Mouse (Mus musculus) layer of hippocampus, adult 11-12 months (tissue): ENCODE measurements around the gene Trappc12.

Experiments
- DNase-seq: peaks from one replicate; pipeline ENCODE4 v3.0.0; 2022; ENCODE audit warnings: low spot score

The Trappc12 gene

DNA sequence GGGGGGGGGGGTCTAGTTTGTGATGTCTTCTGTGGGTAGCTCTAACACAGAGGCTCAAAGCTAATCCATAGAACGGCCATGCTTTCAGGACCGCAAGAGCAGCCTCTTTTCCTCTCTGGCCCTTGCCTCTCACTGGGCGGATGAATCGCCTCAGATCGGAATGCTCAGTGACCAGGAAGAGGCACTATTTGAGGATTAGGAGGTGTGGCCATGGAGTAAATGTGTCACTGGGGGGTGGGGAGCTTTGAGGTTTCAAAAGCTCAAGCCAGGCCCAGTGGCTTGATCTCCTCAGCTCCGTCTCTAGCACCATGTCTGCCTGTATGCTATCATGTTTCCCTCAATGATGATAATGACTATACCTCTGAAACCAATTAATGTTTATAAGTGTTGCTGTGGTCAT is 61.3 kb downstream of the Trappc12 start:
- no peak for DNase-seq

GRCm38 (mm10) chr12:28686199-28686879 is 63.9 kb downstream of the Trappc12 start:
- no peak for DNase-seq

DNA sequence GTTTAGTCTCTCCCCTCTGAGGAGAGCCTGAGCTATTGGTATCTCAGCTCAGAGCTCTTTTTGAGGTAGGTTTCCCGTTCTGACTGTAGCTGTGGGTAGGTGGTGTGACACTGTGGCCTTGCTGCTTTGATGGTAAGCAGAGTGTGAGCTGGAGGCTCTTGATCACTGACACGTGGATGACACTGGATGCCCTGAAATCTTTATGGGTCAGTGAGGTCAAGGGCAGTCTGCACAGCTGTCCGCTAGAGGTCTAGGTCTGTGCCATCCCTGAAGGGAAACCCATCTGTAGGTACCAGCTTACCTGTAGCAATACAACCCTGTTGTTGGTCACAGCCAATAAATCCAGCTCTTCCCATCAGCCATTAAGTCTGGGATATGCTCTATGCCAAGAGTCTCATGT is 64.5 kb downstream of the Trappc12 start:
- DNase-seq = no peak

GRCm38 (mm10) chr12:28684674-28685073 is 65.6 kb downstream of the Trappc12 start:
- no peak for DNase-seq

GRCm38 (mm10) chr12:28675925-28676209 is 74.4 kb downstream of the Trappc12 start:
- DNase-seq = no peak

DNA sequence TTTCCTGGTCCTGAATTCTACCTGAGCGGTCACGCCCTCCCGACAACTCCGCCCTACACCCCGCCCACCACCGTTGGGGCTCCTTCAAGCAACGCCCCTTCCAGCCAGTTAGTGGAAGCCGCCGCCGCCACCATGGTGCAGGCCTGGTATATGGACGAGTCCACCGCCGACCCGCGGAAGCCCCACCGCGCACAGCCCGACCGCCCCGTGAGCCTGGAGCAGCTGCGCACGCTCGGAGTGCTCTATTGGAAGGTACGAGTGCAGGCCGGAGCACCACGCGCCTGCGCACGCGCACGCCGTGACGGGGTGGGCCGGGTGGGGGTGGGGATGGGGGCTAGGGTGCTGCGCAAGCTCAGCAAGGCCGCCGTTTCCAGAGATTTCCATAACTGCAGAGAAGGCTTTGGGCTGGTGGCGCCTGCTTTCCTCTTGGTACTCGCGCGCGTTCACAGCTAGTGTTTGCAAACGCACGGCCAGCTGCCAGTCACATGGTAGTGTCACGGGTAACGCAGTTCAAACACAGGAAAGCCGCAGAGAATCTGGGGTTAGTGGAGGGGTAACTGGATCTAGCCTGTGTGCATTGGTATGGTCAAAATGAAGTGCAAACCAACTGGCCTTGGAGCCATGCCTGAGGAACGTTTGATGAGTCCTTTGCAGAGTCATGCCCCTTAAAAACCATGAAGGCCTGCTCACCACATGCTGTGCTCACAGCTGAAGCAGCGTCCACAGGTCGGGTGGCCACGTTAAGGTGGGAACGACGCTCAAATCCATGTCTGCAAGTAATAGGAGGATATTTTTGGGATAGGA is 74.9 kb downstream of the Trappc12 start, which contains the start of gene Adi1:
Gene Adi1 (plus strand): TSS at position 111 of the 804 bp plus-strand sequence.
- DNase-seq = peak; percentile 89

DNA sequence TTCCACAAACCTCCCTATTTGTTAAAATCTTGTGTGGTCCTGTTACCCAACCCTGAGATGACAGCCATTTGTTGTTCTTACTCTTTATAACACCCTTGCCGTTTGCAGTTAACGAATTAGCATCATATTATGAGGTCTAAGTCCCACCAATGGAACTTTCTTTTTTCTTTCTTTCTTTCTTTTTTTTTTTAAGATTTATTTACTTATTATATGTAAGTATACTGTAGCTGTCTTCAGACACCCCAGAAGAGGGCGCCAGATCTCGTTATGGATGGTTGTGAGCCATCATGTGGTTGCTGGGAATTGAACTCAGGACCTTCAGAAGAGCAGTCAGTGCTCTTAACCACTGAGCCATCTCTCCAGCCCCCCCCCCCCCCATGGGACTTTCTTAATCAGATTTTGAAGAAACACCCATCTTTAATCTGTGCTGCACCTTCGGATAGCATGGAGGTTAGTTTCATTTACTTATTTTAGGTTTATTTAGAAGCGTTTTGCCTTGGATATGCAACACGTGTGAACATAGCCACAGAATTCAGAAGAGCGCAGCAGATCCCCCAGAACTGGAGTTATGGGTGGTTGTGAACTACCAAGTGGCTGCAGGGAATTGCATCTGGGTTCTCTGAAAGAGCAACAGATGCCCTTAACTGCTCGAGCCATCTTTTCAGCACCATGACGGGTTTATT is 76.1 kb downstream of the Trappc12 start:
- no peak for DNase-seq

GRCm38 (mm10) chr12:28667287-28667686 is 83.0 kb downstream of the Trappc12 start:
- no peak for DNase-seq

DNA sequence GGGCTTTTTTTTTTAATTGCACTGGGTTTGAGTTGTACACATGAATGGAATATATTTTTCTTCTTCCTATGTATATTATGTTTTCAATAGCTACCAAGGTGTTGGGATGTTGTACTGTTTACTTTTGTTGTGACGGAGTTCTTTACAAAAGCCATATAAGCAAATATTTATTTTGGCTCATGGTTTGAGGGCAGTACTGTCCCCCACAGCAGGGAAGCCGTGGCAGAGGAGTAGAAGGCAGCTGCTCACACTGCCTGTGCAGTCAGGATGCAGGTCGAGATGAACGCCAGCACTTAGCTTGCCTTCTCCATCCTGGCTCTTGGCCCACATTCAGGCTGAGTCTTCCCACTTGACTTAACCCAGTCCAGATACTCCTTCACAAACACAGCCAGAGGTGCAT is 83.5 kb downstream of the Trappc12 start:
- no peak for DNase-seq

- no peak for DNase-seq
These were observed 87.6 kb downstream of the Trappc12 start for GRCm38 (mm10) chr12:28662628-28663027.

GRCm38 (mm10) chr12:28649141-28650110 is 100.8 kb downstream of the Trappc12 start, which contains the start of gene Rnaseh1:
Gene Rnaseh1 (plus strand): TSS chr12:28649602.
- DNase-seq = peak; percentile 90
